Mouse (Mus musculus) heart, adult 18-20 months (tissue): ENCODE measurements at regions not wholly inside any gene's neighbourhood (a gene's known extent, or its start where the extent isn't known, plus 50 kb on each side); places are given as distances from the start of the nearest gene placed in this dataset.

Experiments used
- DNase-seq, 2 experiments: peaks; one replicate each; pipeline ENCODE4 v3.0.0; 2021 to 2022; ENCODE audit warnings: mixed read lengths in 1 of 2
- microRNA-seq, 2 experiments: library from miRNA; unstranded; fragments of <30 nt; microRNA quantifications; one replicate each; pipeline ENCODE4 v1.2.0; 2022

- DNase-seq, result peak; percentile 57 to 71
Observed at GRCm38 (mm10) chr12:36933118-36933610, 175.2 kb upstream of the Meox2 start.

DNA sequence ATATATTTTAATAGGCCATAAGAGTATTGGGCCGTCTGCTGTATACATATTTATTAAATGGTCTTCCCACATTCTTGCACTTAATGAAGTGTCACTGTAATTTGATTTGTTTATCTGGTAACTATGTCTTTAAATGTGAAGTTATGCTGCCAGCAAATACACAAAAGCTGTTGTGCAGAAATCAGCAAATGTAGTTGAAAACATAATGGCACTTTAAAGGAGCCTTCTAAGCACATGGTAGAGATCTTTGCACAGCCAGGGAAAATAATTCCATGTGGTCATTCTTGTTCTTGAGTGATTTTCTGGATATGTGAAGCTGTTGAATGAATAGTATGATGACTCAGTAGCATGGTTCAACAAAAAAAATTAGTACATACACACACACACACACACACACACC lies 164.4 kb upstream of the Meox2 start:
- no peak for DNase-seq

DNA sequence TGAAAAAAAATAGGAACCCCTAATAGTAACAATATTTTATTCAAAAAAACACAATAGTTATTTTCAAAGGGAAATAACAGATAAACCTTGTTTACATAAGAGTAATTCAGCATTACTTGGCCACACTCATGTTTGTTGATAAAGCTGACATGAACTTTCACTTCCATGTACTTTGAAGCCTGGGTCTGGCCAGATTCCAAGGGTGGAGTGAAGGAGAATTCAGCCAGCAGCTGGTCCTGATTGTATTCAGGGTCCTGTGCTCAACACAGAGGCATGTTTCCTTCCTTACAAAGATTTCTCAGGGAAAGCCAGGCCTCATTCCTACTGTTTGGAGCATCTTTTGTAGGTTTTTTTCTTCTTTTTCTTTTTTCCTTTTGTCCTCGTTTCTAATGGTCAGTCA lies 162.4 kb upstream of the Meox2 start:
- peak; percentile 88 to 94 for DNase-seq

DNA sequence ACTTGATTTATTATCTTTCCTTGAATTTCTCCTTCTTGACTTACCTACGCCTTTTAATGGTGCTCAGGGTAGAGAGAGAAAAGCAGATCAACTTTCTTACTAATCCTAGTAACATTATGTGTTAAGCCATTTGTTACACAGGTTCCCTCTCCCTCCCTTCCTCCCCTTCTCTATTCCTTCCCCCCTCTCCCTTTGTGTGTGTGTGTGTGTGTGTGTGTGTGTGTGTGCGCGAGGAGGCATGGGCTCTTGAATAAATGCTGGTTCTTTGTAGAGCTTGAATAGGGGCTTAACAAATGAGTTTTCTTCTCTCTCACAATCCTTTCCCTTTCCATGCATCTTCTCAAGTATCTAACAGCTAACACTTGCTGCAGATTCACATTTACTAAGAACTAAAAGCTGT lies 160.4 kb upstream of the Meox2 start:
- DNase-seq, result no peak

- peak; percentile 17 to 38 for DNase-seq
Observed at GRCm38 (mm10) chr12:36949096-36949738, 159.1 kb upstream of the Meox2 start.

DNA sequence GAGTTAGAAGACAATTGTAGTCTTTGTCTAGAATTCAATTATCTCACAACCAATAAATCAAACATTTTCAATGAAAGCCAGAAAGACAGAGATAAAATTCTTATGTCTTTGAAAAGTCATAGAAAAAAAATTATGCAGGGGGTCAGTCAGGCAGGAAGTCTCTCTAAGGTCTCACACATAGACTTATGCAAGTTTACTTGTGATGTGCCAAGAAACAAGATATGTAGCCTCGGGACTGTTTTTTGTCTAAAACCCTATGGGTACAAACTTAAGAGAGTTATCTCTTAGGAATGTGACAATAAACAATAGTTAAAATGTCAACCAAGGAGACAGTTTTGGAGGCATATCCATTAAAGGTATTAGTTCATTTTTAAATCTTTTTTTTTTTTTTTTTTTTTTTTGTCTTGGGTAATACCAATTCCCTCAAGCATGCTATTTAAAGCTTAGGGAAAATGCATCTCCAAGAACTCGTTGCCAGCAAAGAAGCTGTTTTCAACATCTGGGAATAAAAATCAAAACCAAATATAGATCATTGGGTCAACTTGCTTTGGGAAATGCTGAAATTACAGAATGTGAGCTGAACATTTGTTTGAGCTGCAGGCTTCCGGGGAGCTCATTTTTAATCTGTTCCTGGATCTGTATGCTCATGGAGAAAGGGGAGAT lies 133.8 kb upstream of the Meox2 start:
- no peak for DNase-seq

- no peak for DNase-seq
Observed at GRCm38 (mm10) chr12:36977141-36977540, 131.2 kb upstream of the Meox2 start.

GRCm38 (mm10) chr12:36991135-36991534 lies 117.2 kb upstream of the Meox2 start:
- peak in 1 of 2 experiments; percentile 13 for DNase-seq

GRCm38 (mm10) chr12:36991970-36992369 lies 116.4 kb upstream of the Meox2 start:
- peak in 1 of 2 experiments; percentile 12 for DNase-seq

GRCm38 (mm10) chr12:37001401-37001800 lies 106.9 kb upstream of the Meox2 start:
- peak; percentile 13 to 22 for DNase-seq

DNA sequence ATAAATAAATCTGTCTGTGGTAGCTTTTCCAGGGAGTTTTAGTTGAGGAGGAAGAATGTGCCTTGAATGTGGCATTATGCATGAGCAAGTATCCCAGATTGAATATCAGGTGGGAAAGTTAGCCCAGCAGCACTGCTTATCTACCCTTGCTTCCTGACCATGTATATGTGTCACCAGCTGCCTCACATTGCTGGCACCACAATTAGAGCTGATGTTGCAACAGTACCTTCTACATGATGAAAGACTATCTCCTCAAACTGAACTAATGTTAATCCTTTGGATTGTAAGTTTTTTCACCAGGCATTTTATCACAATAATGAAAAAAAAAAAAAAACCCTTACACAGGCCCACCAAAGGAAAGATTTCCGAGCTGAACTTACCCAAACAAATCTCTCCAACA lies 103.1 kb upstream of the Meox2 start:
- no peak for DNase-seq

DNA sequence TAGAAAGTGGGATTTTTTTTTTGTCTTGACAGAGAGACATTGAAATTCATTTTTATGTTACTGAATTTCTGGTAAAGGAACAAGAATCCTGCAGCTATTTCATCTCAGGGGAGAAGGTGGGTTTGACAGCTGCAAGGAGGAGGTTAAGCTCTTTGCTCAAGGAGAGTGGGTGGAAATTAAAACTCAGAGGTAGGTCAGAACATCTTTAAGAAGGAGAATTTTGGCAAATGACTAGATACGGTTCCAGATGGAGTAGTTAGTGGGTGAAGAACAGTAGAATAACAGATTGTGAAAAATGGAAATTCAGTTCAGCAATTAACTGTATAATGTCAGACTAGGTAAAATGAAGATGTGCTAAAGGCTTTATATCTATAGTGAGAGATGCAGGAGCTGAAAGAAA lies 98.0 kb upstream of the Meox2 start:
- no peak for DNase-seq

GRCm38 (mm10) chr12:37014401-37014800 lies 93.9 kb upstream of the Meox2 start:
- DNase-seq, result peak in 1 of 2 experiments; percentile 71

GRCm38 (mm10) chr12:37014945-37015344 lies 93.4 kb upstream of the Meox2 start:
- DNase-seq, result peak in 1 of 2 experiments; percentile 10

GRCm38 (mm10) chr12:37015474-37016248 lies 92.7 kb upstream of the Meox2 start:
- DNase-seq, result peak; percentile 24 to 61

DNA sequence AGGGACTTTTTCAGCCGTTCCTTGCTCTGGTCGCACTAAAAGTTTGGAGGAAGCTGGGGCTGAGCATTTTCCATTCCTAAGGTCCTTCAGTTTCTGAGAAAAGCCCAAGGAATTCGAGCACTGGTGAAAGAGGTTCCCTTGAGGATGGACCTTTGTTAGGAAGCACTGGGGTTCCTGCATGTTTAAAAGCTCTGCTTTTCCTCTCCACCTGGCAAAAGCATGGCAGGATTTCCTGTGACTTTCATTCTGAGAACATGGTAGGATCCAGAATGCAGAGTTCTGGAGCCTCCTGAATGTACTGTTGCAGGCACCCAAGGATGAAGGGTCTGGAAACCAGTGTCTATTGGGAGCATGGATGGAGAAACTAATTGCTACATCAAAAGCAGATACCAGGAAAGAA lies 61.1 kb upstream of the Meox2 start:
- DNase-seq, result peak; percentile 9 to 54

GRCm38 (mm10) chr12:37050596-37050995 lies 57.7 kb upstream of the Meox2 start:
- DNase-seq, result peak; percentile 23 to 60

DNA sequence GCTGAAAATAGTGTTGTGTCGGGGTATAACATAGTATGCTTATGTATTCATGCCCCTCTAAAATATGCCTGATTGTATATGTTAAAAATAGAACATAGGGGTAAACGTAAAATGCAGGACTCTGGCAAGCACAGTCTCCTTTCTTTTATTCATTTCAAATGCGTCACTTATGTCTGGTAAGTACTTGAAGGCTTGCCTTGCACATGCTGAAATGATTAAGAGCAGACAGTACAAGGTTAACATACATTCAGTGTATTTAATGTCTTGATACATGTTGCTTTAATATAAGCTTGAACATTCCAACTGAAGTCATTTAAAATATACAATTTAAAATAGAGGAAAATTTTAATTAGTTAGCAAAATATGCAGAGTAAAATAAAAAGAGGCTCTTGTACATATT lies 50.9 kb upstream of the Meox2 start:
- DNase-seq, result no peak

Small RNA genes lying in the stretch of these regions (microRNA-seq; reads per million reads assigned to microRNA genes)
- gene Gm44326 (0 reads per million in 2 experiments), gene Mir5099 (47.0 to 48.6 reads per million in 2 experiments)
